Mouse (Mus musculus): ENCODE results near the gene Rnf185. TPM values are rescaled to one million over a fixed set of nuclear protein-coding genes. Genes with fewer than 3 reads are reported as not detected.

Gene Rnf185
- polyA plus RNA-seq, 1 experiment from 2014 or later = 31.2 TPM

DNA sequence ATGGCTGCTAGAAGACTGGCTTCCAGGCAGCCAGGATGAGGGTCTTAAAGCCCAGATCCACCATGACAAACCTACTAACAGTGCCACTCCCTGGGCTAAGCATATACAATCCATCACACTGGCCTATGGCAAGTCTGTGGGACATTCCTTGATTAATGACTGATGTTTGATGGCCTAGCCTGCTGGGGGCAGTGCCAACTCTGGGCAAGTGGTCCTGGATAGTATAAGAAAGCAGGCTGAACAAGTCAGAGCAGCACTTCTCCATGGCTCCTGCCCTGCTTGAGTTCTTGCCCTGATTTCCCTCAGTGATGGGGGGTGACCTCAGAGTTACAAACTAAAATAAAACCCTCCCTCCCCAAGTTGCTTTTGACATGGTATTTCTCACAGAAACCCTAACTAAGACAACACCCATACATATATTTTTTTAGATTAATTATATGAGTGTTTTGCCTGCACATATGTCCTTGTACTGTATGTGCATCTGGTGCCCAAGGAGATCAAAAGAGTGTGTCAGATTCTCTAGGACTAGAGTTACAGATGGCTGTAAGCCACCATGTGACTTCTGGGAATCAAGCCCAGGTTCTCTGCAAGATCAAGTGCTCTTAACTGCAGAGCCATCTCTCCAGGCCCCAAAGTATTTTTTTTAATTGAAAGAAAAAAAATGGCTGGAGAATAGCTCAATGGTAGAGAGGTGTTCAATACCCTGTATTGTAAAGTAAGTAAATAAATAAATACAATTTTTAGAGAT is 10.3 kb downstream of the Rnf185 start:
- no peaks in the 10 kb centered on the region for H3K36me3 ChIP-seq
- H3K9me3 ChIP-seq = no peaks in the 10 kb centered on the region
- no peaks in the 10 kb centered on the region for H3K27me3 ChIP-seq (replicated peaks)
- no peak overlapping the region for H3K9ac ChIP-seq
- no peak overlapping the region for H3K4me3 ChIP-seq (replicated peaks)
- H3K27ac ChIP-seq = no peak overlapping the region
- no peak overlapping the region for H3K4me2 ChIP-seq (replicated peaks)
- no peaks in the 10 kb centered on the region for H3K4me1 ChIP-seq (replicated peaks)
- no peak for ATAC-seq

DNA sequence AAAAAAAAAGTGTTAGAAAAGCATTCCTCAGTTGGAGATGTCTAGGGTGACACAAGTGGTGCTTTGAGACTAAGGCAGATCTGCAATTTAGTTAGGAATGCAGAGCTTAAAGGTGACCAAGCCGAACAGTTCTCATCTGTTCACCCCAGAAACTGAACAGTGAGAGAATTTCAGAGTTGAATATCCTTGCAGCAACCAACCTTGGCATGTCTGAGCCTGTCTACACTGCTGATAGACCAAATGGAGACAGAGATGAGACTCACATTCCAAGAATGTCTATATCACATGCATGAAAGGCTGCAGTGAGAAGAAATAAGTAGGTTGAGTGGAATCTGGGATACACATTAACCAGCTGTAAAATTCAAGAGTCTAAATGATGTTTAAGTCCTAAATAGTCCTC is 14.5 kb downstream of the Rnf185 start:
- ATAC-seq = no peak
- Histone ChIP-seq H3K4me3 (replicated peaks) (no peak overlapping the region), H3K27me3 (replicated peaks) (no peaks in the 10 kb centered on the region), H3K9me3 (no peaks in the 10 kb centered on the region), H3K9ac (no peak overlapping the region), H3K36me3 (no peaks in the 10 kb centered on the region), H3K4me1 (replicated peaks) (no peaks in the 10 kb centered on the region), H3K27ac (no peak overlapping the region), H3K4me2 (replicated peaks) (no peak overlapping the region)
- WGBS = 97% methylated on average over 1 of the region's 1 CpGs

DNA sequence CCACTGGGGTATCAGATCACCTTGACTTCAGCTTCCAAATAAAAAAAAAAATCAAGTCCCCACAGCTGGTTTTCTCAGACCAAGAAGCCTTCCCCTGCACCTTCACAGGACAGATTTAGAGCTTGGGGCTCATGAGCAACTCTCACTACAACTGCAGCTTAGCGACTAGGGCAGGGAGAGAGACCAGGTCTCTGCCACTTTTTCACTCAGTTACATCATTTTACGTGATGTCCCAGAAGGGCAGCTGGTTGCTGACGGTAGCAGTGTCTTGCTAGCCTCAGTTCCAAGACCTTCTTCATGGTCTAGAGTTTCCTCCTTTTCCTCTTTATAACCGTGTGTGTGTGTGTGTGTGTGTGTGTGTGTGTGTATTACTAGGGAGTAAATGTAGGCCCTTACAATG is 18.4 kb downstream of the Rnf185 start:
- H3K36me3 ChIP-seq = no peaks in the 10 kb centered on the region
- 79% methylated on average over 4 of the region's 4 CpGs for whole genome bisulfite sequencing

GRCm38 (mm10) chr11:3431976-3432603 is 20.1 kb downstream of the Rnf185 start:
- no peak for ATAC-seq
- no peaks in the 10 kb centered on the region for H3K9me3 ChIP-seq
- WGBS = 90% methylated on average over 6 of the region's 6 CpGs
- no peak overlapping the region for H3K9ac ChIP-seq
- no peaks in the 10 kb centered on the region for H3K4me1 ChIP-seq (replicated peaks)
- no peak overlapping the region for H3K4me3 ChIP-seq (replicated peaks)
- no peak overlapping the region for H3K27ac ChIP-seq
- H3K36me3 ChIP-seq = no peaks in the 10 kb centered on the region
- H3K27me3 ChIP-seq (replicated peaks) = no peaks in the 10 kb centered on the region
- H3K4me2 ChIP-seq (replicated peaks) = no peak overlapping the region

More for the DNA sequence above, 18.4 kb downstream of the Rnf185 start:
- Histone ChIP-seq H3K4me1 (replicated peaks) (no peaks in the 10 kb centered on the region), H3K9me3 (no peaks in the 10 kb centered on the region), H3K27me3 (replicated peaks) (no peaks in the 10 kb centered on the region), H3K4me2 (replicated peaks) (no peak overlapping the region), H3K4me3 (replicated peaks) (no peak overlapping the region), H3K9ac (no peak overlapping the region), H3K27ac (no peak overlapping the region)
- ATAC-seq = no peak

- whole genome bisulfite sequencing = 91% methylated on average over 3 of the region's 3 CpGs
Observed at GRCm38 (mm10) chr11:3431515-3431914, 20.6 kb downstream of the Rnf185 start.

GRCm38 (mm10) chr11:3428632-3429031 is 23.5 kb downstream of the Rnf185 start:
- Histone ChIP-seq H3K4me2 (replicated peaks) (no peak overlapping the region), H3K36me3 (peaks cover 2% of the 10 kb centered on the region; the same call in 1 of the 2 replicates), H3K27ac (no peak overlapping the region), H3K9ac (no peak overlapping the region), H3K27me3 (replicated peaks) (no peaks in the 10 kb centered on the region), H3K4me3 (replicated peaks) (no peak overlapping the region), H3K4me1 (replicated peaks) (no peaks in the 10 kb centered on the region), H3K9me3 (no peaks in the 10 kb centered on the region)
- WGBS = 85% methylated on average over 7 of the region's 7 CpGs
- no peak for ATAC-seq

More at GRCm38 (mm10) chr11:3431515-3431914, 20.6 kb downstream of the Rnf185 start:
- no peak overlapping the region for H3K9ac ChIP-seq
- ATAC-seq = no peak
- H3K27me3 ChIP-seq (replicated peaks) = no peaks in the 10 kb centered on the region
- H3K4me2 ChIP-seq (replicated peaks) = no peak overlapping the region
- H3K4me1 ChIP-seq (replicated peaks) = no peaks in the 10 kb centered on the region
- no peak overlapping the region for H3K4me3 ChIP-seq (replicated peaks)
- no peak overlapping the region for H3K27ac ChIP-seq
- H3K36me3 ChIP-seq = no peaks in the 10 kb centered on the region
- H3K9me3 ChIP-seq = no peaks in the 10 kb centered on the region

GRCm38 (mm10) chr11:3427697-3428230 is 24.4 kb downstream of the Rnf185 start:
- Histone ChIP-seq H3K36me3 (peaks cover 2% of the 10 kb centered on the region; the same call in 1 of the 2 replicates), H3K4me3 (replicated peaks) (no peak overlapping the region), H3K27me3 (replicated peaks) (no peaks in the 10 kb centered on the region), H3K27ac (no peak overlapping the region), H3K9ac (no peak overlapping the region), H3K9me3 (no peaks in the 10 kb centered on the region), H3K4me1 (replicated peaks) (no peaks in the 10 kb centered on the region), H3K4me2 (replicated peaks) (no peak overlapping the region)
- WGBS = 81% methylated on average over 3 of the region's 3 CpGs
- no peak for ATAC-seq

- no peak overlapping the region for H3K9ac ChIP-seq
- H3K27me3 ChIP-seq (replicated peaks) = no peaks in the 10 kb centered on the region
- no peak overlapping the region for H3K4me2 ChIP-seq (replicated peaks)
- ATAC-seq = no peak
- H3K4me3 ChIP-seq (replicated peaks) = no peak overlapping the region
- no peaks in the 10 kb centered on the region for H3K4me1 ChIP-seq (replicated peaks)
- no peaks in the 10 kb centered on the region for H3K9me3 ChIP-seq
- WGBS = 86% methylated on average over 4 of the region's 4 CpGs
- H3K27ac ChIP-seq = no peak overlapping the region
- H3K36me3 ChIP-seq = peaks cover 2% of the 10 kb centered on the region; the same call in 1 of the 2 replicates
Observed at GRCm38 (mm10) chr11:3422242-3422641, 29.9 kb downstream of the Rnf185 start.

DNA sequence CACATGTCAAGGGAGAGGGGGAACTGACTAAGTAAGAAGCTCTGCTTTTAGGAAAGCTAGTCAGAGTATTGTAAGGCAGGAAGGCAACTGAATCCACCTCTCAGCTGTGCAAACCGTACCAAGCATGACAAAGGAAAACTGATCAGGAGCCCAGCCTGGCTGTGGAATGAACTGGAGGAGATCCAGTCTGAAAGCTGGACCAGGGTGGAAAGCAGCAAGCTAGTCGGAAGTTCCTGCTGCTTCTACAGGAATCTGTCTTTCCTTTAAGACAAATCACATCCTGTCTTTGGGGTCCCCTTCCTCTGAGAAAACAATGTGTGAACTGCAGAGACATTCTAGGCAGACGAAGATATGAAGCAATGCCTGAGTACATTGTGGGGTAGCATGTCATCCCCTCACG is 33.4 kb downstream of the Rnf185 start:
- H3K36me3 ChIP-seq = peaks cover 11% of the 10 kb centered on the region
- H3K27ac ChIP-seq = no peak overlapping the region
- no peak overlapping the region for H3K4me2 ChIP-seq (replicated peaks)
- H3K4me1 ChIP-seq (replicated peaks) = no peaks in the 10 kb centered on the region
- H3K9ac ChIP-seq = no peak overlapping the region
- no peaks in the 10 kb centered on the region for H3K27me3 ChIP-seq (replicated peaks)
- H3K4me3 ChIP-seq (replicated peaks) = no peak overlapping the region
- WGBS = 75% methylated on average over 4 of the region's 4 CpGs
- no peak for ATAC-seq
- H3K9me3 ChIP-seq = no peaks in the 10 kb centered on the region

GRCm38 (mm10) chr11:3417795-3418194 is 34.4 kb downstream of the Rnf185 start:
- H3K4me3 ChIP-seq (replicated peaks) = no peak overlapping the region
- ATAC-seq = no peak
- peaks cover 11% of the 10 kb centered on the region for H3K36me3 ChIP-seq
- no peak overlapping the region for H3K4me2 ChIP-seq (replicated peaks)
- 61% methylated on average over 6 of the region's 6 CpGs for WGBS
- H3K9ac ChIP-seq = no peak overlapping the region
- H3K27ac ChIP-seq = no peak overlapping the region
- no peaks in the 10 kb centered on the region for H3K27me3 ChIP-seq (replicated peaks)
- no peaks in the 10 kb centered on the region for H3K9me3 ChIP-seq
- H3K4me1 ChIP-seq (replicated peaks) = no peaks in the 10 kb centered on the region

DNA sequence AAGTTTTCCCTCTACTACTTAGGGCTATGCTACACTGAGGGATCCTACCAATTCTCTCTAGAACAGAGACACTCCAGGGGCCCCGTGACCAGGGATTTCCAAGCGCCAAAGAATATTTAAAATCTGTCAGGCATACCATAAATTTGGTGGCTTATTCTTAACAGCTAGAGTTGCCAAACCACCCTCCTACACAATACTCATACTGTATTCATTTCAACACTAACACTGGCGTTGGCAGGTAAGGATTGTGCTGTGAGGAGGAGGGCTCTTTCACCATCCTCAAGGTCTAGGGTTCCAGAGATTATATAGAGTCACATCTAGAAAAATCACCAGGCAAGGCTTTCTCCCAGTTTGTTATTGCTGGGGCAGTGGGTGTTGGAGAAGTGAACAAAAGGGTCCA is 35.8 kb downstream of the Rnf185 start:
- 94% methylated on average over 3 of the region's 3 CpGs for WGBS
- H3K4me1 ChIP-seq (replicated peaks) = no peaks in the 10 kb centered on the region

GRCm38 (mm10) chr11:3412111-3412510 is 40.1 kb downstream of the Rnf185 start:
- peaks cover 4% of the 10 kb centered on the region; the same call in 1 of the 2 replicates for H3K4me1 ChIP-seq (replicated peaks)
- H3K36me3 ChIP-seq = peaks cover 11% of the 10 kb centered on the region
- H3K4me2 ChIP-seq (replicated peaks) = no peak overlapping the region
- H3K9me3 ChIP-seq = no peaks in the 10 kb centered on the region
- no peak overlapping the region for H3K4me3 ChIP-seq (replicated peaks)
- H3K27me3 ChIP-seq (replicated peaks) = no peaks in the 10 kb centered on the region
- 92% methylated on average over 3 of the region's 3 CpGs for WGBS
- no peak overlapping the region for H3K9ac ChIP-seq
- no peak overlapping the region for H3K27ac ChIP-seq
- ATAC-seq = no peak

More for the DNA sequence above, 35.8 kb downstream of the Rnf185 start:
- Histone ChIP-seq H3K4me3 (replicated peaks) (no peak overlapping the region), H3K4me2 (replicated peaks) (no peak overlapping the region), H3K27ac (no peak overlapping the region), H3K36me3 (peaks cover 11% of the 10 kb centered on the region), H3K9ac (no peak overlapping the region), H3K9me3 (no peaks in the 10 kb centered on the region), H3K27me3 (replicated peaks) (no peaks in the 10 kb centered on the region)
- ATAC-seq = no peak

Data from intestine, embryonic 15.5 days (tissue).